Mouse (Mus musculus): Measurements from ENCODE around the gene Kcnj9. TPM values are rescaled to one million over a fixed set of nuclear protein-coding genes. Genes with fewer than 3 reads are reported as not detected.
A peak's percentile ranks its signal among the peaks of the same experiment; 100 is the strongest.

Gene Kcnj9
- polyA plus RNA-seq, 1 experiment, result 1.2 TPM

- Histone ChIP-seq H3K27ac (ENCODE audit: control insufficient read depth, insufficient read depth, low read depth, low read length, poor library complexity) (no peak overlapping the region), H3K4me3 (replicated peaks; ENCODE audit: control insufficient read depth, low read depth, low read length) (no peak overlapping the region), H3K4me1 (ENCODE audit: control insufficient read depth, insufficient read depth, low read length) (peaks cover 11% of the 10 kb centered on the region)
- TF ChIP-seq POLR2A (IDR thresholded peaks at IDR 0.05; ENCODE audit: borderline replicate concordance, control insufficient read depth, low read depth, low read length), result no peak
- TF ChIP-seq CTCF (IDR thresholded peaks at IDR 0.05; ENCODE audit: control insufficient read depth, insufficient read depth, low read length), result no peak
- 66% methylated on average over 6 of the region's 6 CpGs for WGBS
Observed at GRCm38 (mm10) chr1:172306885-172307284, 22.2 kb downstream of the Kcnj9 start.

GRCm38 (mm10) chr1:172306196-172306595 lies 22.9 kb downstream of the Kcnj9 start:
- WGBS, result 8% methylated on average over 4 of the region's 4 CpGs
- no peak overlapping the region for H3K27ac ChIP-seq (ENCODE audit: control insufficient read depth, insufficient read depth, low read depth, low read length, poor library complexity)
- TF ChIP-seq POLR2A (IDR thresholded peaks at IDR 0.05; ENCODE audit: borderline replicate concordance, control insufficient read depth, low read depth, low read length) (no peak), CTCF (IDR thresholded peaks at IDR 0.05; ENCODE audit: control insufficient read depth, insufficient read depth, low read length) (no peak)
- no peak overlapping the region for H3K4me3 ChIP-seq (replicated peaks; ENCODE audit: control insufficient read depth, low read depth, low read length)
- H3K4me1 ChIP-seq (ENCODE audit: control insufficient read depth, insufficient read depth, low read length), result peaks cover 11% of the 10 kb centered on the region

GRCm38 (mm10) chr1:172305635-172306034 lies 23.5 kb downstream of the Kcnj9 start:
- H3K27ac ChIP-seq (ENCODE audit: control insufficient read depth, insufficient read depth, low read depth, low read length, poor library complexity), result no peak overlapping the region
- no peak overlapping the region for H3K4me3 ChIP-seq (replicated peaks; ENCODE audit: control insufficient read depth, low read depth, low read length)
- TF ChIP-seq POLR2A (IDR thresholded peaks at IDR 0.05; ENCODE audit: borderline replicate concordance, control insufficient read depth, low read depth, low read length) (no peak), CTCF (IDR thresholded peaks at IDR 0.05; ENCODE audit: control insufficient read depth, insufficient read depth, low read length) (peak; percentile 37; the same call in 1 of the 2 replicates)
- WGBS, result 56% methylated on average over 3 of the region's 3 CpGs
- H3K4me1 ChIP-seq (ENCODE audit: control insufficient read depth, insufficient read depth, low read length), result peaks cover 11% of the 10 kb centered on the region

- Histone ChIP-seq H3K27ac (ENCODE audit: control insufficient read depth, insufficient read depth, low read depth, low read length, poor library complexity) (no peak overlapping the region), H3K4me1 (ENCODE audit: control insufficient read depth, insufficient read depth, low read length) (peaks cover 11% of the 10 kb centered on the region), H3K4me3 (replicated peaks; ENCODE audit: control insufficient read depth, low read depth, low read length) (no peak overlapping the region)
- TF ChIP-seq POLR2A (IDR thresholded peaks at IDR 0.05; ENCODE audit: borderline replicate concordance, control insufficient read depth, low read depth, low read length) (no peak), CTCF (IDR thresholded peaks at IDR 0.05; ENCODE audit: control insufficient read depth, insufficient read depth, low read length) (no peak)
- WGBS, result 22% methylated on average over 2 of the region's 2 CpGs
Observed at GRCm38 (mm10) chr1:172305153-172305552, 24.0 kb downstream of the Kcnj9 start.

- no peak overlapping the region for H3K4me3 ChIP-seq (replicated peaks; ENCODE audit: control insufficient read depth, low read depth, low read length)
- no peak for TF ChIP-seq CTCF (IDR thresholded peaks at IDR 0.05; ENCODE audit: control insufficient read depth, insufficient read depth, low read length)
- no peak for TF ChIP-seq POLR2A (IDR thresholded peaks at IDR 0.05; ENCODE audit: borderline replicate concordance, control insufficient read depth, low read depth, low read length)
- H3K27ac ChIP-seq (ENCODE audit: control insufficient read depth, insufficient read depth, low read depth, low read length, poor library complexity), result no peak overlapping the region
- peaks cover 11% of the 10 kb centered on the region for H3K4me1 ChIP-seq (ENCODE audit: control insufficient read depth, insufficient read depth, low read length)
- WGBS, result 21% methylated on average over 6 of the region's 6 CpGs
Observed at GRCm38 (mm10) chr1:172304443-172304842, 24.7 kb downstream of the Kcnj9 start.

GRCm38 (mm10) chr1:172302851-172303250 lies 26.3 kb downstream of the Kcnj9 start:
- Histone ChIP-seq H3K4me3 (replicated peaks; ENCODE audit: control insufficient read depth, low read depth, low read length) (no peak overlapping the region), H3K4me1 (ENCODE audit: control insufficient read depth, insufficient read depth, low read length) (peaks cover 11% of the 10 kb centered on the region), H3K27ac (ENCODE audit: control insufficient read depth, insufficient read depth, low read depth, low read length, poor library complexity) (no peak overlapping the region)
- WGBS, result 35% methylated on average over 6 of the region's 6 CpGs
- no peak for TF ChIP-seq POLR2A (IDR thresholded peaks at IDR 0.05; ENCODE audit: borderline replicate concordance, control insufficient read depth, low read depth, low read length)
- TF ChIP-seq CTCF (IDR thresholded peaks at IDR 0.05; ENCODE audit: control insufficient read depth, insufficient read depth, low read length), result no peak

- Histone ChIP-seq H3K27ac (ENCODE audit: control insufficient read depth, insufficient read depth, low read depth, low read length, poor library complexity) (no peak overlapping the region), H3K4me3 (replicated peaks; ENCODE audit: control insufficient read depth, low read depth, low read length) (no peak overlapping the region), H3K4me1 (ENCODE audit: control insufficient read depth, insufficient read depth, low read length) (peaks cover 9% of the 10 kb centered on the region)
- TF ChIP-seq CTCF (IDR thresholded peaks at IDR 0.05; ENCODE audit: control insufficient read depth, insufficient read depth, low read length) (no peak), POLR2A (IDR thresholded peaks at IDR 0.05; ENCODE audit: borderline replicate concordance, control insufficient read depth, low read depth, low read length) (no peak)
- 30% methylated on average over 3 of the region's 3 CpGs for WGBS
Observed at GRCm38 (mm10) chr1:172302311-172302710, 26.8 kb downstream of the Kcnj9 start.

- Histone ChIP-seq H3K4me1 (ENCODE audit: control insufficient read depth, insufficient read depth, low read length) (peaks cover 7% of the 10 kb centered on the region), H3K27ac (ENCODE audit: control insufficient read depth, insufficient read depth, low read depth, low read length, poor library complexity) (no peak overlapping the region), H3K4me3 (replicated peaks; ENCODE audit: control insufficient read depth, low read depth, low read length) (no peak overlapping the region)
- 84% methylated on average over 12 of the region's 12 CpGs for WGBS
- no peak for TF ChIP-seq POLR2A (IDR thresholded peaks at IDR 0.05; ENCODE audit: borderline replicate concordance, control insufficient read depth, low read depth, low read length)
- TF ChIP-seq CTCF (IDR thresholded peaks at IDR 0.05; ENCODE audit: control insufficient read depth, insufficient read depth, low read length), result no peak
Observed at GRCm38 (mm10) chr1:172301180-172301579, 27.9 kb downstream of the Kcnj9 start.

- WGBS, result 59% methylated on average over 5 of the region's 5 CpGs
Observed at GRCm38 (mm10) chr1:172300247-172300646, 28.9 kb downstream of the Kcnj9 start.

More at GRCm38 (mm10) chr1:172300247-172300646, 28.9 kb downstream of the Kcnj9 start:
- peaks cover 2% of the 10 kb centered on the region; the same call in 1 of the 2 replicates for H3K4me1 ChIP-seq (ENCODE audit: control insufficient read depth, insufficient read depth, low read length)
- no peak overlapping the region for H3K27ac ChIP-seq (ENCODE audit: control insufficient read depth, insufficient read depth, low read depth, low read length, poor library complexity)
- H3K4me3 ChIP-seq (replicated peaks; ENCODE audit: control insufficient read depth, low read depth, low read length), result no peak overlapping the region
- TF ChIP-seq CTCF (IDR thresholded peaks at IDR 0.05; ENCODE audit: control insufficient read depth, insufficient read depth, low read length) (no peak), POLR2A (IDR thresholded peaks at IDR 0.05; ENCODE audit: borderline replicate concordance, control insufficient read depth, low read depth, low read length) (no peak)

Measured in bone marrow, adult 2 months (tissue).